Mouse (Mus musculus) lung, adult 2 months (tissue): ENCODE data around the gene Usp2.

Source experiments
- CTCF ChIP-seq: fragments of 200-500 bp; IDR thresholded peaks from 2 replicates; pipeline ENCODE4 v1.5.1; 2011; ENCODE audit warnings: mild to moderate bottlenecking, low read length, control low read depth; ENCODE audit not compliant: insufficient read depth
- POLR2A ChIP-seq: fragments of 200-500 bp; IDR thresholded peaks from 2 replicates; pipeline ENCODE4 v1.6.1; 2011; ENCODE audit warnings: low read depth, mild to moderate bottlenecking, control low read depth, low read length, borderline replicate concordance; ENCODE audit errors: extremely low read depth

GRCm38 (mm10) chr9:44085741-44086665, 19.2 kb downstream of the Usp2 start:
- TF ChIP-seq CTCF (no peak), POLR2A (peak; percentile 14; the same call in 1 of the 2 replicates)
